Mouse (Mus musculus) ES-Bruce4 (cell line): Measurements from ENCODE around the gene Arhgap45. TPM values are rescaled to one million over a fixed set of nuclear protein-coding genes. Genes with fewer than 3 reads are reported as not detected.
A peak's percentile ranks its signal among the peaks of the same experiment; 100 is the strongest.

Experiments
- H3K27ac ChIP-seq: 2 replicates; pipeline ENCODE4 v1.5.1; 2012; ENCODE audit warnings: low read length, inconsistent platforms; ENCODE audit not compliant: insufficient read depth
- H3K27me3 ChIP-seq: 2 replicates; pipeline ENCODE4 v1.6.1; 2012; ENCODE audit warnings: mild to moderate bottlenecking, low read length, inconsistent platforms; ENCODE audit not compliant: control insufficient read depth, poor library complexity, insufficient read depth, severe bottlenecking
- H3K36me3 ChIP-seq: 2 replicates; pipeline ENCODE4 v1.6.1; 2012; ENCODE audit warnings: inconsistent platforms, mild to moderate bottlenecking, low read length, moderate library complexity; ENCODE audit not compliant: control insufficient read depth, poor library complexity, insufficient read depth, severe bottlenecking
- H3K4me1 ChIP-seq: one replicate; pipeline ENCODE4 v1.8.1; 2011; ENCODE audit warnings: low read length; ENCODE audit not compliant: control insufficient read depth, insufficient read depth
- H3K4me3 ChIP-seq: 2 replicates; pipeline ENCODE4 v1.5.1; 2011; ENCODE audit warnings: low read depth, mild to moderate bottlenecking, low read length
- H3K9ac ChIP-seq: 2 replicates; pipeline ENCODE4 v1.6.1; 2012; ENCODE audit warnings: low read depth, mild to moderate bottlenecking, inconsistent platforms; ENCODE audit not compliant: poor library complexity, severe bottlenecking
- H3K9me3 ChIP-seq: replicated peaks from 2 replicates; pipeline ENCODE4 v1.6.1; 2012; ENCODE audit warnings: mild to moderate bottlenecking, low read length, inconsistent platforms; ENCODE audit not compliant: control insufficient read depth, poor library complexity, insufficient read depth, severe bottlenecking
- CTCF ChIP-seq: IDR thresholded peaks from one replicate; pipeline ENCODE4 v1.8.1; 2011; ENCODE audit warnings: low read depth, low read length
- EP300 ChIP-seq: IDR thresholded peaks from 2 replicates; pipeline ENCODE4 v1.6.1; 2011; ENCODE audit warnings: low read depth, low read length; ENCODE audit not compliant: insufficient read depth
- POLR2A ChIP-seq: IDR thresholded peaks from one replicate; pipeline ENCODE4 v1.8.1; 2011; ENCODE audit warnings: low read length; ENCODE audit not compliant: insufficient read depth
- polyA plus RNA-seq: library from polyadenylated mRNA; stranded (reverse); fragments of >200 nt; gene quantifications from 2 replicates; pipeline ENCODE4 v1.2.4, GENCODE M21; 2011; ENCODE audit warnings: low read depth; ENCODE audit not compliant: missing spikeins, insufficient read depth, insufficient read length

Gene Arhgap45
- polyA plus RNA-seq, 1 experiment, result 6.5 TPM

GRCm38 (mm10) chr10:79985334-79986231 is 30.9 kb upstream of the Arhgap45 start:
- Histone ChIP-seq H3K36me3 (no peaks in the 10 kb centered on the region), H3K27ac (peak overlapping the region; percentile 84), H3K9me3 (no peaks in the 10 kb centered on the region), H3K9ac (peak overlapping the region; percentile 83), H3K4me3 (peak overlapping the region; percentile 97), H3K4me1 (peaks cover 5% of the 10 kb centered on the region), H3K27me3 (no peaks in the 10 kb centered on the region)
- TF ChIP-seq POLR2A, result no peak
- no peak for TF ChIP-seq CTCF
- TF ChIP-seq EP300, result no peak

- TF ChIP-seq CTCF (no peak), POLR2A (no peak), EP300 (no peak)
- H3K4me3 ChIP-seq, result peak overlapping the region; percentile 97; the same call in 1 of the 2 replicates
- H3K36me3 ChIP-seq, result no peaks in the 10 kb centered on the region
- H3K27me3 ChIP-seq, result no peaks in the 10 kb centered on the region
- peak overlapping the region; percentile 83 for H3K9ac ChIP-seq
- H3K9me3 ChIP-seq, result no peaks in the 10 kb centered on the region
- peaks cover 7% of the 10 kb centered on the region for H3K4me1 ChIP-seq
- peak overlapping the region; percentile 44; the same call in 1 of the 2 replicates for H3K27ac ChIP-seq
Observed at GRCm38 (mm10) chr10:79986232-79986878, 30.1 kb upstream of the Arhgap45 start.

DNA sequence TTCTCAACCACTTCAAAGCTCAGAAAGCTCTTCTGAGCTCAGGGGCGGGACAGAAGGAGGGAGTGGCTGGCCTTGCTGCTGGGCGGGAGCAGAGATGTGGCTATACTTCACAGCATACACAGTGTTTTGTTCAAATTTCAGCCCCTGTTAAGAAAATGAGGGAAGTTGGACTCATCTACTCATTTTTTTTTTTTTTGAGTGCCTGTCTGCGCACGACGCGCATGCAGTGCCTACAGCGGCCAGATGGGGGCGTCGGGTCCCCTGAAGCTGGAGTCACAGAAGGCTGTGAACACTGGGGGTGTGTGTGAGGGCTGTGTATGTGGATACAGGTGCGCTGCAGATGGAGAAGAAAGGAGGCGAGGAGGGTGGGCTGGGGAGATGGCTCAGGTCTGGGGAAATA is 29.5 kb upstream of the Arhgap45 start:
- Histone ChIP-seq H3K27ac (no peak overlapping the region; the same call in 1 of the 2 replicates), H3K27me3 (no peaks in the 10 kb centered on the region), H3K4me3 (0 out of 2 replicates have a peak overlapping the region, but pooled peaks have one; percentile 1), H3K9me3 (no peaks in the 10 kb centered on the region), H3K9ac (no peak overlapping the region), H3K4me1 (peaks cover 7% of the 10 kb centered on the region), H3K36me3 (no peaks in the 10 kb centered on the region)
- TF ChIP-seq POLR2A (no peak), EP300 (0 out of 2 replicates have a peak, but pooled peaks have one; percentile 48), CTCF (peak; percentile 76)

DNA sequence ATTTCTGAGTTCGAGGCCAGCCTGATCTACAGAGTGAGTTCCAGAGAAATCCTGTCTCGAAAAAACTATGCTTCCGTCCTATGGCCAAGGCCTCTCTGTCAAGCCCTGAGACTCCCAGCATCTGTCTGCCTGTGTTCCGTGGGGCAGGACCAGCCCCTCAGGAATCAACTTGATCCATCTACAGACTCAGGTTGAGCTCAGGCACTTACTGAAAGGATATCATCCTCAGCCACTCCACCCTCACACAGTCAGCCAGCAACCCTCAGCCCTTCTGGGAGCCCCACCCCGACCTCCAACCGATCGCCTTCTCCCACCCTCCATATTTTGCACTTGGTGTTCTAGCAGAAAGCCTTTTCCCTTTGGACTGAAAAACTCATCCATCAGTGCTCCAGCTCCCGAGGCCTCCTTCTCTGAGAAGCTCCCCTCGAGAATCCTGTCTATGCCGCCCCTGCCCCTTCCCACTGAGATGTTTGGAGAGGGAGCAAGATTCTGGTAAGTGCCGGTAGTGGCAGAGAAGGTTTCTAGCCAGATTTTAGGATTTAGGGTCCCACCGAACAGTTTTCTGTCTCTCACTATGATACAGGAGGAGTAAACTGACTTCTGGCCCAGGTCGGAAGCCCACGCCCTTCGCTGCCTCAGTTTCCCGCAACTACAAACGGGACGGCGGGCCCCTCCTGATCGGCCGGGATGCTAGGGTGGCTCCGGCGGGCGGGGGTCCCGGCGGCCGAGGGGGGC is 28.5 kb upstream of the Arhgap45 start:
- Histone ChIP-seq H3K27me3 (no peaks in the 10 kb centered on the region), H3K4me3 (peak overlapping the region; percentile 84), H3K27ac (peak overlapping the region; percentile 26), H3K9ac (peak overlapping the region; percentile 87), H3K4me1 (peaks cover 4% of the 10 kb centered on the region), H3K36me3 (no peaks in the 10 kb centered on the region), H3K9me3 (no peaks in the 10 kb centered on the region)
- TF ChIP-seq EP300 (no peak), POLR2A (no peak), CTCF (no peak)

DNA sequence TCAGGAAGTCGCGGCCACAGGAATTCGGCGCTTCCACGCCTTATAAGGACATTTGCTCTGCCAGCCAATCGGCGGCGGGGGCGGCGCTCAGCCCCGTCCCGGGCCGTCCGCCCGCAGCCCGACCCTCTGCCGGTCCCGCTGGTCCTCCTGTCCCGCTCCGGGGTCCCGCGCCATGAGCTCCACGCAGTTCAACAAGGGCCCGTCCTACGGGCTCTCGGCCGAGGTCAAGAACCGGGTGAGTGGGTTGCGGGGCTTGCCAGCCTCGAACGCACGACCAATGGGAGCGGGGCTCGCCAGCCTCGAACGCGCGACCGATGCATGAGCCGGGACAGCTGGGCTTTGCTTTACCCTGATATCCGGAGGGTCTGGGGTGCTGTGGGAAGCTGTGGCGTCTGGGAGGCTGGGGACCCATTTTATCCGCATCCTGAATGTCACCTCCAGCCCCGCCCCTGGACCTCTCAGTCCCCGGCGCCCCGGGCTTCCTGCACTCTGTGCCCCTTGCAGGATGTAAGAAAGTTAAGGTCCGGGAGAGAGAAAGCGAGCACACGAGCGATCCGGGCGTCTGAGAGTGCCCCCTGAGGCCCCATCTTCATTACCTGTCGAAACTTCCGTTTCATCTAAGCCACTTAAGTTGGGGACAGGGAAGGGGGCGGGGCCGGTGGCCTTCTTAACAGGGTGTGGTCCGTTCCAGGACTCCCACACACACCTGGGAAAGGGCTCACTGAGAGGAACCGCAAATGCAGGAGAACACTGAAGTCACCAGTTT is 27.8 kb upstream of the Arhgap45 start, which contains the start of gene Cnn2:
Gene Cnn2, plus strand, starts transcription at position 79 of the 766 bp plus-strand sequence.
- Histone ChIP-seq H3K27me3 (no peaks in the 10 kb centered on the region), H3K9ac (peak within 1 kb of the TSS; percentile 87), H3K27ac (peak within 1 kb of the TSS; percentile 26), H3K4me3 (peak within 1 kb of the TSS; percentile 84), H3K36me3 (no peaks in the 10 kb centered on the region), H3K4me1 (peaks cover 4% of the 10 kb centered on the region), H3K9me3 (no peaks in the 10 kb centered on the region)
- TF ChIP-seq EP300 (no peak), POLR2A (no peak), CTCF (no peak)
